Mouse (Mus musculus) heart, postnatal 0 days (tissue): ENCODE results near the gene Il12rb1.

Experiments
- CTCF ChIP-seq: IDR thresholded peaks from 2 replicates; pipeline ENCODE4 v1.5.1; 2016; ENCODE audit warnings: antibody characterized with exemption, control low read depth, low read depth
- EP300 ChIP-seq: IDR thresholded peaks from 2 replicates; pipeline ENCODE4 v1.6.1; 2016; ENCODE audit warnings: antibody characterized with exemption, low read depth

GRCm38 (mm10) chr8:70820101-70820935 is 12.1 kb downstream of the Il12rb1 start:
- TF ChIP-seq CTCF: no peak
- TF ChIP-seq EP300: no peak
